Mouse (Mus musculus) lung, postnatal 25 days (tissue): ENCODE data around the gene Mov10l1.

Experiments used
- DNase-seq: peaks from one replicate; pipeline ENCODE4 v3.0.0; 2022; ENCODE audit warnings: low spot score

The Mov10l1 gene

DNA sequence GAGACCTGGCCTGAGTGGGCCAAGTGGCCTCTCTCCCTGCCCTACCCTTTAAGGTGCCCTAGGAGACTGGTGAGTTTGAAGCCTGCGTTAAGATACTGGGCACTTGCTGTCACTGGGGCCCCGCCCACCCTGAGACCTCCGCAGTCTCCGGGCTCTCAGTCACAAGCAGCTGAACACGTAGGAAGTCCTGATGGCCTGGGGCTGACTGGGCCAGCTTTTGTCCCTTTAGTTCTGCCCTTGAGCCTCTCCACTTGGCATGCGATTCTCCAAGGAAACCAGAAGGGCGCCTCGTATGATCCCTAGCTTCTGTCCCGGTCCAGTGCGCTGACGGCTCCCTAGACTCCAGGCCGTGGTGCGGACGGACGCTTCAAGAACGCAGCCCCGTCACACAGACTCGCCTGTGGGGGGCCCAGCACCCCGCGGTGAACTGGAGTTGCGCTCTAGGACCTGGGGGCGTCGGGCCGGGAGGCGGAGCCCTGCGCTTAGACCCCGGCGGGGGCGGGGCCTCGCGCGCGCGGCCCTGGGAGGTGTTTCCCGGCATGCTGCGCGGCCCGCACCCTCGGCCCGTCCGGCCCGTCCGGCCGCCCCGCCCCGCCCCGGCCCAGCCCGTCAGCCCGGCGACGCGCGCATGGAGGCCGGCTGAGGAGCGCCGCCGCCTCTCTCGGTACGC is 92.9 kb downstream of the Mov10l1 start:
- DNase-seq: peak; percentile 84

GRCm38 (mm10) chr15:89076156-89076731 is 93.5 kb downstream of the Mov10l1 start:
- peak; percentile 29 for DNase-seq

- peak; percentile 77 for DNase-seq
These were observed 95.6 kb downstream of the Mov10l1 start for GRCm38 (mm10) chr15:89078208-89078836.

DNA sequence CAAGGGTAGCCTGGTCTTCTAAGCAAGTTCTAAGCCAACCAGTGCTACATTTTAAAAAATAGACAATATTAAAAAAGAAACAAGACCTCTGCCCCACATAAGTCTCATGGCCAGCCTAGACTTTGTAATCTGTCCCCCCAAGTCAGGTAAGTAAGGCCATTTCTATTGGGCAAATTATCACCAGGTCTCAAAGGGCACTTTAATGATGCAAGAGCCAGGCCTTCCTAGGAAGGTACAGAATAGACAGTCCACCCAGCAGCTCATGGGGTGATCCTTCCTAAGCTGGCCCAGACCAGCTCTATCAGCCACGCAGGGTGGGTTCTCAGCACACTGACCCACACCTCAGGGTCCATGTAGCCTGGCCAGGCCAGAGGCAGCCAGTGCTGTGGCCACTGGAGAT is 101.2 kb downstream of the Mov10l1 start:
- DNase-seq: no peak

GRCm38 (mm10) chr15:89084826-89085225 is 102.1 kb downstream of the Mov10l1 start:
- DNase-seq: no peak

DNA sequence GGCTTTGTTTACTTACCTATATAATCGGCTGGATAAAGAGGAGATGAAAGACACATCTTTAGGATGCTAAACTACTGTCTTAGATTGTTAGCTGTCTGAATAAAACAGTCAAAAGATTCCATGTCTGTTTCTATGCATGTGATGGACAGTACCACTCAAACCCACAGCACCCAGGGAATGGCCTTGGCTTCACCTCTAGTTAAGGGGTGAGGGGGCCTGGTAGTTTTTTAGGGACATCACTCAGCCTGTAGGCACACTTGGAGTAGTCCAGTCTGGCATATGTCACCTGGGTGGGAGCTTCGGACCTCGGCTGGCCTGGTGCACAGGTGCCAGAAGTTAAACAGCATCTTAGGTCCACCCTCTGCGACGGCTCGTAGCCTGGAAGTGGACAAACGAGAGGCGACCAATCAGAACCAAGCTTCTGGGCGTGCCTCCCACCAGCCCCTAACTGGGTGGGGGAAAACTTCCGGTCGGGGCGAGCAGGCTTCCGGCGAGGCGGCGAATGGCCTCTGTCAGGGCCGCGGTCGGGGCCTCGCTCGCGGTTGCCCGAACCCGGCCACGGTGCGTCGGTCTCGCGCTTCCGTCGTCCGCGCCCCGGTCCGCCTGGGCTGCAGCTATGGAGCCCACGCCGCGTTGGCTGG is 106.0 kb downstream of the Mov10l1 start, which contains the start of gene Selenoo:
Gene Selenoo, plus strand, starts transcription at position 478 of the 641 bp plus-strand sequence.
- peak; percentile 94 for DNase-seq

DNA sequence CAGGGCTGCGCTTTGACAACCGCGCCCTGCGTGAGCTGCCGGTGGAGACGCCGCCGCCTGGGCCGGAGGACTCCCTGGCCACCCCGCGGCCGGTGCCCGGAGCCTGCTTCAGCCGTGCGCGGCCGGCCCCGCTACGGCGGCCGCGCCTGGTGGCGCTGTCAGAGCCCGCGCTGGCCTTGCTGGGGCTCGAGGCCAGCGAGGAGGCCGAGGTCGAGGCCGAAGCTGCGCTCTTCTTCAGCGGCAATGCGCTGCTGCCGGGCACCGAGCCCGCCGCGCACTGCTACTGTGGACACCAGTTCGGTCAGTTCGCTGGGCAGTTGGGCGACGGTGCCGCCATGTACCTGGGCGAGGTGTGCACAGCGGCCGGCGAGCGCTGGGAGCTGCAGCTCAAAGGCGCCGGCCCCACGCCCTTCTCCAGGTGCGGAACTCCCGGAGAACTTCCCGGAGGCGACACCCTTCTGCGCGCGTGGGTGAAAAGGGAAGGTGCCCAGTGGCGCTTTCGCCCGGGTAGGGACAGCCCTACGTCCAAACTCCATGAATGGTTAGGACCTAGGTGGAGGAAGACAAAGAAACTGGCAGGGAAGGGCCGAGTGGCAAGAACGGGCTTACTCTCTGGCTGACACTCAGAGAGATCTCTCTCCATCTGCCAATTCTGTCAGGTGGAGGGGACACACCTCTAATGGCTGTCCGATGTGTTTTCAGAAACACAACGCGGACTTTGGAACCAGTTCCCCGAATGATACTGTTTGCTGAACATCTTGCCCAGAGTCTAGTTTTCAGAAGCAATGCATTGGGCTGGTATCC is 106.7 kb downstream of the Mov10l1 start:
- DNase-seq: no peak

GRCm38 (mm10) chr15:89090662-89091061 is 108.0 kb downstream of the Mov10l1 start:
- no peak for DNase-seq

DNA sequence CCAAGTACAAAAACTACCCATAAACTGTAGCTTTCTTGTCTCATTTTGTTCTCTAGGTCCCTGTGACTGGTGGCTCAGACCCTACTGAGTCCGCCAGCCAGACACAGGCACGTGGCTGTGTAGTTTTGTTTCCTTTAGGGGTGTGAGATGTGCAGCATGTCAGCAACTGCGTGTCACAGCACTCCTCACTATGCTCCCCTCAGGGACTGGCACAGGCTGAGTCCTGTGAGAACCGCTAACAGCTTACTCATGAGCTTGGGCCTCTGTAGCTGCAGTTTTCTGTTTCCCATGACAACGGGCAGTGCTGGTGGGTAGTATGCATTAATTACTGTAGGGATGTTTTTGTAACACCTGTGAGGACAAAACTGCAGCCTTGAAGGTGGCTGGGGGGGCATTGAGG is 109.5 kb downstream of the Mov10l1 start:
- DNase-seq: no peak

- DNase-seq: no peak
These were observed 114.7 kb downstream of the Mov10l1 start for GRCm38 (mm10) chr15:89097450-89097849.

- no peak for DNase-seq
These were observed 115.9 kb downstream of the Mov10l1 start for GRCm38 (mm10) chr15:89098616-89099015.

DNA sequence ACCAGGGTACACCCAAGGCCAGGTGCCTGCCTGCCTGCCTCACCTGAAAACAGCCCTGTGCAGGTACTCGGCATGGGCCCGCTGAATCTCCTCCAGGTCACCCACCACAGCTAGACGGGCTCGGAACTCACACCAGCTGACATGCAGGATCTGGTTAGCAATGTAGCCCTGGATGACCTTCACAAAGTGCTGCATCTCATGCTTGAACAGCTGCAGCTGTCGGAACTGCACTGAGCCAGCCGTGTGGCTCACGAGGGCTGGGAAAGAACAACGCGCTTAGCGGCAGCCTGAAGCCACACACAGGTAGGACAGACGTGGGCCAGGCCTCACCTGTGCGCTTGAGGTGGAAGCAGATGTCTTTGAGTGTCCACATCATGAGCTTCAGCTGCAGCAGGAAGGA is 118.1 kb downstream of the Mov10l1 start:
- no peak for DNase-seq

DNA sequence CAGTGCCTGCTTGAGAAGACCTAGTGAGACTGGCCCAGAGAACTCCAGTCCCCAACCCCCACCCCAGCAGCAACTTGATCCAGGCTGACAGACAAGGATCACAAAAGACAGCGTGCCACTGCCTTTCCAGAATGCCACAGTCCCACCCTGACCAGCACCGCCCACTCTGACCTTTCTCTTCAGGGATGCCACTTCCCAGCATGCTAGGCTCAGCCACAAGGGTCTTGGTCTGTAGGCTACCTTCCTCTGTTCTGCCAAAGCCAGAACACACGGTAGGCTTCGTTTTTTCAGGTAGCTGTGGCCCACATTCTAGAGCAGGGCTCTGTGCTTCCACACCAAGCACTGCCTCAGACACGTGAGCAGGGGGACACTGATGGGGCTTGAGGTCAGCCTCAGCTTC is 119.9 kb downstream of the Mov10l1 start:
- DNase-seq: no peak

- DNase-seq: no peak
These were observed 121.2 kb downstream of the Mov10l1 start for GRCm38 (mm10) chr15:89103921-89104320.

GRCm38 (mm10) chr15:89104425-89104824 is 121.7 kb downstream of the Mov10l1 start:
- DNase-seq: no peak
